Mouse (Mus musculus): ENCODE measurements around the gene Rprd2.
A peak's percentile ranks its signal among the peaks of the same experiment; 100 is the strongest.

Rprd2 gene

GRCm38 (mm10) chr3:95739353-95740104 lies 79.1 kb downstream of the Rprd2 start, which contains the start of gene Ecm1:
TSS of gene Ecm1 (minus strand) at chr3:95739569.
- DNase-seq (ENCODE audit: low spot score in 2 of 2), result peak in 1 of 2 experiments; percentile 44

GRCm38 (mm10) chr3:95735071-95735670 lies 83.5 kb downstream of the Rprd2 start:
- no peak for DNase-seq (ENCODE audit: low spot score in 2 of 2)

- DNase-seq (ENCODE audit: low spot score in 2 of 2), result no peak
Observed at GRCm38 (mm10) chr3:95734092-95734702, 84.5 kb downstream of the Rprd2 start.

GRCm38 (mm10) chr3:95732744-95733521 lies 85.7 kb downstream of the Rprd2 start:
- DNase-seq (ENCODE audit: low spot score in 2 of 2), result no peak

- DNase-seq (ENCODE audit: low spot score in 2 of 2), result peak in 1 of 2 experiments; percentile 50
Observed at GRCm38 (mm10) chr3:95732297-95732696, 86.4 kb downstream of the Rprd2 start.

- no peak for DNase-seq (ENCODE audit: low spot score in 2 of 2)
Observed at GRCm38 (mm10) chr3:95731802-95732201, 86.9 kb downstream of the Rprd2 start.

- DNase-seq (ENCODE audit: low spot score in 2 of 2), result no peak
Observed at GRCm38 (mm10) chr3:95730431-95730830, 88.2 kb downstream of the Rprd2 start.

- DNase-seq (ENCODE audit: low spot score in 2 of 2), result no peak
Observed at GRCm38 (mm10) chr3:95728906-95729305, 89.8 kb downstream of the Rprd2 start.

GRCm38 (mm10) chr3:95726696-95727358 lies 91.8 kb downstream of the Rprd2 start:
- DNase-seq (ENCODE audit: low spot score in 2 of 2), result no peak

- no peak for DNase-seq (ENCODE audit: low spot score in 2 of 2)
Observed at GRCm38 (mm10) chr3:95725863-95726262, 92.8 kb downstream of the Rprd2 start.

- no peak for DNase-seq (ENCODE audit: low spot score in 2 of 2)
Observed at GRCm38 (mm10) chr3:95722386-95722785, 96.3 kb downstream of the Rprd2 start.

- no peak for DNase-seq (ENCODE audit: low spot score in 2 of 2)
Observed at GRCm38 (mm10) chr3:95718153-95718552, 100.5 kb downstream of the Rprd2 start.

GRCm38 (mm10) chr3:95716075-95716474 lies 102.6 kb downstream of the Rprd2 start:
- no peak for DNase-seq (ENCODE audit: low spot score in 2 of 2)

All from right cerebral cortex, postnatal 10 days (tissue).